Mouse (Mus musculus): ENCODE data around the gene Cry1. TPM values are rescaled to one million over a fixed set of nuclear protein-coding genes. Genes with fewer than 3 reads are reported as not detected.

The Cry1 gene
- polyA plus RNA-seq, 1 experiment from 2014 or later, result 17.3 TPM

DNA sequence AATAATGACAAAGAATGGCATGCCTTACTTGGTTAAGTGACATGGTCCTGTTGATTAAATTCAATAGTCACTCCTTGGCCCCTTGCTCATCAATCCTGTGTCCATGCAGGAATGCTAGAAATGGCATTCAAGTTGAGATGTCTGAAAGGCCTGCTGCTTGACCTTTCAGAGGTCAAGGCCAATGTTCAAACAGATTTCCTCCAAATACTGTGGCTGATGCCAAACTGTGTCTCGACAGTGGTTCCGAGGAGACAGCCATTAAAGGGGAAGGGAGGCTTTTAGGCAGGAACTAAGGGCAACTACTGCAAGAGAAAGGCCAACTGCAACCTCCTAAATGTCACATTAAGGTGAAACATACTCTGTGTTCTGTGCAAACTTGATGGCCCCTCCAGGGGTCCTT, 20.5 kb upstream of the Cry1 start:
- H3K9me3 ChIP-seq (ENCODE audit: control insufficient read depth, low read length), result no peaks in the 10 kb centered on the region
- no peaks in the 10 kb centered on the region for H3K36me3 ChIP-seq (ENCODE audit: control insufficient read depth, insufficient read depth, low read length)
- H3K9ac ChIP-seq (ENCODE audit: low read length), result no peak overlapping the region
- no peak for ATAC-seq (ENCODE audit: insufficient number of reproducible peaks, insufficient read depth, low FRiP score, low read depth)
- H3K4me2 ChIP-seq (ENCODE audit: low read length), result no peak overlapping the region
- no peaks in the 10 kb centered on the region for H3K4me1 ChIP-seq (ENCODE audit: control insufficient read depth in 2 of 2, insufficient read depth in 2 of 2, low read length in 2 of 2)
- H3K4me3 ChIP-seq (ENCODE audit: control insufficient read depth in 1 of 2, insufficient read depth in 1 of 2, low read depth in 1 of 2, low read length in 2 of 2), result no peak overlapping the region
- H3K27ac ChIP-seq (replicated peaks in 1 of 2; ENCODE audit: control insufficient read depth in 1 of 2, insufficient read depth in 1 of 2, low read depth in 2 of 2, low read length in 2 of 2), result no peak overlapping the region
- no peaks in the 10 kb centered on the region for H3K27me3 ChIP-seq (ENCODE audit: control insufficient read depth, insufficient read depth, low read length)
- WGBS, result 67% methylated on average over 2 of the region's 2 CpGs

DNA sequence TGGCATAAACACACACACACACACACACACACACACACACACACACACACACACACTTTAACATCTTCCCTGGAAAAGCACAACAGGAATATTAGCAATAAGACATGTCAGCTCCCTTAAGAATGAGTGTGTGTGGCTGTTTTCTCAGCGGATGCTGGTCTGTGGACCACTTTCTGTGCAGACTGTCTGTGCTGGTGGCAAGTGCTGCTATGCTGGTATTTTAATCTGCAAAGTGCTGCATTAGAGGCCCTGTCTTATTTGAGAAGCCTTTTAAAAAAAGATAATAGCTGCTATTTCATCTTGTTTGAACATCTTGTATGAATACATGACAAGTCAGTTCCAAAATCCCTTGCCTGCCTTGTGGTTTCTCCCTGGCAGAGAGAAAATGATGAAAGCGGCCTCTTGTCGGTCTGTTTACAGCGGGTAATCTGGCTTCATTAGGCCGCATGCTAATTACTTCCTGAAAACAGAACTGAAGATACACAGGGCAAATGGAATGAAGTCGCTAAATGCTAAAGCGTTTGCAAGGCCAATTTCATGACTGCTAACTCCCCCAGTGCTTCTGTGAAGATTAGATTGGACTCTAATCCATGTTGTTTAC, 19.5 kb upstream of the Cry1 start:
- H3K4me2 ChIP-seq (ENCODE audit: low read length), result no peak overlapping the region
- no peaks in the 10 kb centered on the region for H3K9me3 ChIP-seq (ENCODE audit: control insufficient read depth, low read length)
- no peak overlapping the region for H3K9ac ChIP-seq (ENCODE audit: low read length)
- H3K36me3 ChIP-seq (ENCODE audit: control insufficient read depth, insufficient read depth, low read length), result no peaks in the 10 kb centered on the region
- no peak for ATAC-seq (ENCODE audit: insufficient number of reproducible peaks, insufficient read depth, low FRiP score, low read depth)
- no peaks in the 10 kb centered on the region for H3K4me1 ChIP-seq (ENCODE audit: control insufficient read depth in 2 of 2, insufficient read depth in 2 of 2, low read length in 2 of 2)
- no peak overlapping the region for H3K27ac ChIP-seq (replicated peaks in 1 of 2; ENCODE audit: control insufficient read depth in 1 of 2, insufficient read depth in 1 of 2, low read depth in 2 of 2, low read length in 2 of 2)
- no peak overlapping the region for H3K4me3 ChIP-seq (ENCODE audit: control insufficient read depth in 1 of 2, insufficient read depth in 1 of 2, low read depth in 1 of 2, low read length in 2 of 2)
- H3K27me3 ChIP-seq (ENCODE audit: control insufficient read depth, insufficient read depth, low read length), result no peaks in the 10 kb centered on the region
- 56% methylated on average over 7 of the region's 7 CpGs for WGBS

DNA sequence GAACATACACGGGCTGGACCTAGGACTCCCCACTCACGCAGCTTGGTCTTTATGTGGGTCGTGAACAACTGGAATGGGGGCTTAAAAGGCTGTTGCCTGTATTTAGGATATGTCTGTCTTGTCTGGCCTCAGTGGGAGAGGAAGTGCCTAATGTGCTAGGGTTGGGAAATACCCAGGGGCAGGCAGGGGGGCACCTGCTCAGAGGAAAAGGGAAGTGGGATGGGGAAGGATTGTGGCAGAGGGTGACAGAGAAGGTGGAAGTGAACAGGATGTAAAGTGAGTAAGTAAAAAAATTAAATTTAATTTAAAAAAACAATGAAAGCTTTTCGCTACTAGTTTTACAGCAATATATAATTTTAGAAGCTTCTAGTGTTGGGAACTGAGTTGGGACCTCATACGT, 9.7 kb upstream of the Cry1 start:
- Histone ChIP-seq H3K4me2 (ENCODE audit: low read length) (no peak overlapping the region), H3K27ac (replicated peaks in 1 of 2; ENCODE audit: control insufficient read depth in 1 of 2, insufficient read depth in 1 of 2, low read depth in 2 of 2, low read length in 2 of 2) (no peak overlapping the region), H3K36me3 (ENCODE audit: control insufficient read depth, insufficient read depth, low read length) (no peaks in the 10 kb centered on the region), H3K27me3 (ENCODE audit: control insufficient read depth, insufficient read depth, low read length) (no peaks in the 10 kb centered on the region), H3K9me3 (ENCODE audit: control insufficient read depth, low read length) (no peaks in the 10 kb centered on the region), H3K4me3 (ENCODE audit: control insufficient read depth in 1 of 2, insufficient read depth in 1 of 2, low read depth in 1 of 2, low read length in 2 of 2) (no peak overlapping the region), H3K9ac (ENCODE audit: low read length) (no peak overlapping the region), H3K4me1 (ENCODE audit: control insufficient read depth in 2 of 2, insufficient read depth in 2 of 2, low read length in 2 of 2) (no peaks in the 10 kb centered on the region)
- no peak for ATAC-seq (ENCODE audit: insufficient number of reproducible peaks, insufficient read depth, low FRiP score, low read depth)
- WGBS, result 68% methylated on average over 5 of the region's 5 CpGs

DNA sequence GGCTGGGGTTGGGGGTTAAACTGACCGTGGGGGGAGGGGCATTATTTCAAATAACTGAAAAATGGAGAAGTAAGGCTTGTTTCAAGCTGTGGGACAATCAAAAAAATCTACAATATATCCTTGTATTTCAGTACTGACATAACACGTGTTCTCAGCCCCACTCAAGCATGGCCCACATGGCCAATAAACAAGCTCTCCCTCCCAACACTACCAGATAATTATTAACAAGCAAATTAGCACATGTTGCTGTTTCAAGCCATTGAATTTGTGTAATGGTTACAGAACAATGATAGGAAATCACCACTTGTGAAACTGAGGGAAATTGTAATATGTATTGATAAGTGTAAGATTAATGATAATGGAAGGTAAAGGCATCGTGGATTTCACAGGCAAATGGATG, 8.5 kb upstream of the Cry1 start:
- Histone ChIP-seq H3K4me2 (ENCODE audit: low read length) (no peak overlapping the region), H3K4me1 (ENCODE audit: control insufficient read depth in 2 of 2, insufficient read depth in 2 of 2, low read length in 2 of 2) (no peaks in the 10 kb centered on the region), H3K27ac (replicated peaks in 1 of 2; ENCODE audit: control insufficient read depth in 1 of 2, insufficient read depth in 1 of 2, low read depth in 2 of 2, low read length in 2 of 2) (no peak overlapping the region), H3K36me3 (ENCODE audit: control insufficient read depth, insufficient read depth, low read length) (no peaks in the 10 kb centered on the region), H3K9ac (ENCODE audit: low read length) (no peak overlapping the region), H3K27me3 (ENCODE audit: control insufficient read depth, insufficient read depth, low read length) (no peaks in the 10 kb centered on the region), H3K4me3 (ENCODE audit: control insufficient read depth in 1 of 2, insufficient read depth in 1 of 2, low read depth in 1 of 2, low read length in 2 of 2) (no peak overlapping the region), H3K9me3 (ENCODE audit: control insufficient read depth, low read length) (no peaks in the 10 kb centered on the region)
- 68% methylated on average over 3 of the region's 3 CpGs for WGBS
- no peak for ATAC-seq (ENCODE audit: insufficient number of reproducible peaks, insufficient read depth, low FRiP score, low read depth)

GRCm38 (mm10) chr10:85190652-85191051, 5.8 kb upstream of the Cry1 start:
- Histone ChIP-seq H3K27ac (replicated peaks in 1 of 2; ENCODE audit: control insufficient read depth in 1 of 2, insufficient read depth in 1 of 2, low read depth in 2 of 2, low read length in 2 of 2) (no peak overlapping the region), H3K4me1 (ENCODE audit: control insufficient read depth in 2 of 2, insufficient read depth in 2 of 2, low read length in 2 of 2) (no peaks in the 10 kb centered on the region; a peak in 1 of 4 replicates), H3K4me2 (ENCODE audit: low read length) (no peak overlapping the region), H3K27me3 (ENCODE audit: control insufficient read depth, insufficient read depth, low read length) (no peaks in the 10 kb centered on the region), H3K9ac (ENCODE audit: low read length) (no peak overlapping the region), H3K4me3 (ENCODE audit: control insufficient read depth in 1 of 2, insufficient read depth in 1 of 2, low read depth in 1 of 2, low read length in 2 of 2) (no peak overlapping the region), H3K9me3 (ENCODE audit: control insufficient read depth, low read length) (no peaks in the 10 kb centered on the region), H3K36me3 (ENCODE audit: control insufficient read depth, insufficient read depth, low read length) (no peaks in the 10 kb centered on the region)
- ATAC-seq (ENCODE audit: insufficient number of reproducible peaks, insufficient read depth, low FRiP score, low read depth), result no peak

GRCm38 (mm10) chr10:85189966-85190365, 5.1 kb upstream of the Cry1 start:
- WGBS, result 68% methylated on average over 5 of the region's 5 CpGs
- Histone ChIP-seq H3K4me3 (ENCODE audit: control insufficient read depth in 1 of 2, insufficient read depth in 1 of 2, low read depth in 1 of 2, low read length in 2 of 2) (no peak overlapping the region), H3K4me1 (ENCODE audit: control insufficient read depth in 2 of 2, insufficient read depth in 2 of 2, low read length in 2 of 2) (no peaks in the 10 kb centered on the region; a peak in 1 of 4 replicates), H3K9me3 (ENCODE audit: control insufficient read depth, low read length) (no peaks in the 10 kb centered on the region), H3K9ac (ENCODE audit: low read length) (no peak overlapping the region), H3K4me2 (ENCODE audit: low read length) (no peak overlapping the region), H3K36me3 (ENCODE audit: control insufficient read depth, insufficient read depth, low read length) (no peaks in the 10 kb centered on the region), H3K27me3 (ENCODE audit: control insufficient read depth, insufficient read depth, low read length) (no peaks in the 10 kb centered on the region), H3K27ac (replicated peaks in 1 of 2; ENCODE audit: control insufficient read depth in 1 of 2, insufficient read depth in 1 of 2, low read depth in 2 of 2, low read length in 2 of 2) (no peak overlapping the region)
- ATAC-seq (ENCODE audit: insufficient number of reproducible peaks, insufficient read depth, low FRiP score, low read depth), result no peak

GRCm38 (mm10) chr10:85186499-85186794, 1.6 kb upstream of the Cry1 start:
- no peak for ATAC-seq (ENCODE audit: insufficient number of reproducible peaks, insufficient read depth, low FRiP score, low read depth)
- no peak overlapping the region for H3K4me2 ChIP-seq (ENCODE audit: low read length)
- peaks cover 3 to 7% of the 10 kb centered on the region in 2 experiments; a peak in 3 of 4 replicates for H3K4me1 ChIP-seq (ENCODE audit: control insufficient read depth in 2 of 2, insufficient read depth in 2 of 2, low read length in 2 of 2)
- H3K27ac ChIP-seq (replicated peaks in 1 of 2; ENCODE audit: control insufficient read depth in 1 of 2, insufficient read depth in 1 of 2, low read depth in 2 of 2, low read length in 2 of 2), result no peak overlapping the region
- H3K9me3 ChIP-seq (ENCODE audit: control insufficient read depth, low read length), result no peaks in the 10 kb centered on the region
- no peak overlapping the region for H3K9ac ChIP-seq (ENCODE audit: low read length)
- WGBS, result 94% methylated on average over 2 of the region's 2 CpGs
- no peak overlapping the region for H3K4me3 ChIP-seq (ENCODE audit: control insufficient read depth in 1 of 2, insufficient read depth in 1 of 2, low read depth in 1 of 2, low read length in 2 of 2)
- H3K27me3 ChIP-seq (ENCODE audit: control insufficient read depth, insufficient read depth, low read length), result no peaks in the 10 kb centered on the region
- 0 out of 2 replicates have a peak, but pooled peaks cover 3% of the 10 kb centered on the region for H3K36me3 ChIP-seq (ENCODE audit: control insufficient read depth, insufficient read depth, low read length)
